Mouse (Mus musculus) MN1 (cell line): ENCODE data around the gene Olfr1313.
"Not testable (repeated sequence)": the region's sequence is repeated elsewhere in the genome, so short reads cannot be mapped to it uniquely, and the experiment has no call there.

ENCODE experiments used
- DNase-seq: peaks from one replicate; pipeline ENCODE4 v3.0.0-alpha.2; 2016; ENCODE audit warnings: low spot score

Gene Olfr1313

DNA sequence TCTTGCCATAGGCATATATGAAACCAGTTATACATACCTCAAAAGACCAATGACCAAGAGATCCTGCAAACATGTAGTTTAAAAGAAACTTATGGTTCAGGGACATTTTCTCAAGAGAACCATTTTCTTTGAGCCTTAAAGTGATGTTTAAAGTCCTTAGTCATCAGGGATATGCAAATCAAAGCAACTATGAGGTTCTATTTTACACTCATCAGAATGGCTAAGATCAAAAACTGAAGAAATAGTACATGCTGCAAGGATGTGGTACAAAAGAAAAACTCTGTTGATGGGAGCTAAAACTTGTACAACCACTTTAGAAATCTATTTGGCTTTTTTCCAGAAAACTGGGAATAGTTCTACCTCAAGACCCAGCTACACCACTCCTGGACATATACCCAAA lies at the start of gene Olfr1313:
Gene Olfr1313, minus strand, starts transcription at position 101 of the 400 bp plus-strand sequence.
- DNase-seq, result no peak

DNA sequence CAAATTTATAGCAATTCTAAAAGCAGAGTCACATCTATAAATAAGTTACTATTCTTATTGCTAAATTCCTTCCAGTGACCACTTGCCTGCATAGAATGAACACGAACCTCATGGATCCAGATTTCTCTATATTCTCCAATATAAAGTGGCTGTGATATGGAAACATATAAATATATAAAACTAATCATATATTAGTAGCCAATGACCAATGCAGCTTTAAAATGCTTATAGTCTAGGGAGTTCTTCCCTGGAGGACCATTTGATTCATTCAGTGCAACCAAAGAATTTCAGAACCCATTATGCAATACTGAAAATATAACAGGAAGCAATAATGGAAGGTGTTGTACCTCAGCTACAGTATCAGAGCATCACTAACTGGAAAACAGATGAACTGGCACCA lies 37.7 kb upstream of the Olfr1313 start, which contains the start of gene Olfr1315-ps1:
Gene Olfr1315-ps1, minus strand, starts transcription at position 101 of the 400 bp plus-strand sequence.
- DNase-seq, result no peak

- no peak for DNase-seq
Measured at GRCm38 (mm10) chr2:112096681-112097080, 19.0 kb upstream of the Olfr1313 start, which contains the start of gene Olfr1314. TSS of gene Olfr1314 (minus strand) at chr2:112096781.

- DNase-seq, result no peak
Measured at GRCm38 (mm10) chr2:112050138-112050537, 27.5 kb downstream of the Olfr1313 start, which contains the start of gene Olfr1312. TSS of gene Olfr1312 (minus strand) at chr2:112050238.

GRCm38 (mm10) chr2:112026971-112027370 lies 50.7 kb downstream of the Olfr1313 start:
- not testable (repeated sequence) for DNase-seq

DNA sequence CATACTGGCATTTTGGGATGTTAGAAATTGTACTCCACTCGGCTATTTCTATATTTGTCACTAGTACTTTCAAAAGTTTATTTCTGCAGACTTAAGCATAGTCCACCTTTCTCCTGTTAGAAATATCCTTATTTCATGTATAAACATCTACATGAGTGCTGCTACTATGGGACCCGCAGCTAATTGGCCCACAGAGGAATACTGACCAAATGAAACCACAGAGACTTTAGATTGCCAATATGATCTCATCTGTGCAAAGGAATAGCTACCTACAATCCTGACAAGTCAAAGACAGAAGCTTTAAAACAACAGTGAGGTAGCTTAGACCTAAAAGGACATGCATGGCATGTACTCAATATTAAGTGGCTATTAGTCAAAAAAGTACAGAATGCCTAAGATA lies 53.3 kb downstream of the Olfr1313 start, which contains the start of gene Olfr1311:
Gene Olfr1311, minus strand, starts transcription at position 101 of the 400 bp plus-strand sequence.
- DNase-seq, result no peak
